Mouse (Mus musculus): ENCODE data around the gene Gm10197.
"Not testable (repeated sequence)": the region's sequence is repeated elsewhere in the genome, so short reads cannot be mapped to it uniquely, and the experiment has no call there.

- not testable (repeated sequence) for TF ChIP-seq CTCF, EP300 (IDR thresholded peaks at IDR 0.05)
These were observed 24.2 kb upstream of the Gm10197 start for GRCm38 (mm10) chr19:53395805-53396204.
